Mouse (Mus musculus) layer of hippocampus, adult 11-12 months (tissue): Measurements from ENCODE around the gene Gm21954.

Experiments
- DNase-seq: peaks from one replicate; pipeline ENCODE4 v3.0.0; 2022; ENCODE audit warnings: low spot score

The Gm21954 gene

GRCm38 (mm10) chr3:55462904-55463668, 8.9 kb downstream of the Gm21954 start:
- no peak for DNase-seq

- peak; percentile 86 for DNase-seq
Observed at GRCm38 (mm10) chr3:55461685-55462655, 10.0 kb downstream of the Gm21954 start.

GRCm38 (mm10) chr3:55461092-55461491, 10.9 kb downstream of the Gm21954 start:
- DNase-seq = no peak

GRCm38 (mm10) chr3:55452464-55452863, 19.5 kb downstream of the Gm21954 start:
- DNase-seq = no peak

GRCm38 (mm10) chr3:55451877-55452276, 20.1 kb downstream of the Gm21954 start:
- no peak for DNase-seq

- peak; percentile 65 for DNase-seq
Observed at GRCm38 (mm10) chr3:55451035-55451434, 21.0 kb downstream of the Gm21954 start.

GRCm38 (mm10) chr3:55449148-55449547, 22.9 kb downstream of the Gm21954 start:
- DNase-seq = no peak

- DNase-seq = peak; percentile 91
Observed at GRCm38 (mm10) chr3:55447486-55448460, 24.2 kb downstream of the Gm21954 start.

- no peak for DNase-seq
Observed at GRCm38 (mm10) chr3:55446681-55447080, 25.3 kb downstream of the Gm21954 start.

- DNase-seq = peak; percentile 59
Observed at GRCm38 (mm10) chr3:55443725-55444124, 28.3 kb downstream of the Gm21954 start.

- DNase-seq = no peak
Observed at GRCm38 (mm10) chr3:55443271-55443670, 28.7 kb downstream of the Gm21954 start.

GRCm38 (mm10) chr3:55442012-55442645, 29.9 kb downstream of the Gm21954 start:
- DNase-seq = peak; percentile 50

- peak; percentile 52 for DNase-seq
Observed at GRCm38 (mm10) chr3:55440342-55440741, 31.7 kb downstream of the Gm21954 start.

GRCm38 (mm10) chr3:55438824-55439446, 33.1 kb downstream of the Gm21954 start:
- no peak for DNase-seq

GRCm38 (mm10) chr3:55434276-55434675, 37.7 kb downstream of the Gm21954 start:
- DNase-seq = no peak

- DNase-seq = no peak
Observed at GRCm38 (mm10) chr3:55431223-55431622, 40.8 kb downstream of the Gm21954 start.

GRCm38 (mm10) chr3:55430022-55430549, 41.9 kb downstream of the Gm21954 start:
- no peak for DNase-seq

GRCm38 (mm10) chr3:55423640-55424397, 48.2 kb downstream of the Gm21954 start:
- peak; percentile 68 for DNase-seq

- DNase-seq = no peak
Observed at GRCm38 (mm10) chr3:55420436-55421083, 51.5 kb downstream of the Gm21954 start.
